Mouse (Mus musculus): ENCODE measurements around the gene Zfp638.

The Zfp638 gene

GRCm38 (mm10) chr6:83866954-83867597, at the start of gene Zfp638:
Zfp638 (plus strand) TSS chr6:83867109.
- peak; percentile 97 for DNase-seq

- DNase-seq: no peak
These were observed 47.9 kb upstream of the Zfp638 start for GRCm38 (mm10) chr6:83818996-83819395.

GRCm38 (mm10) chr6:83820727-83821515, 46.0 kb upstream of the Zfp638 start:
- no peak for DNase-seq

- DNase-seq: no peak
These were observed 45.1 kb upstream of the Zfp638 start for GRCm38 (mm10) chr6:83821856-83822255.

DNA sequence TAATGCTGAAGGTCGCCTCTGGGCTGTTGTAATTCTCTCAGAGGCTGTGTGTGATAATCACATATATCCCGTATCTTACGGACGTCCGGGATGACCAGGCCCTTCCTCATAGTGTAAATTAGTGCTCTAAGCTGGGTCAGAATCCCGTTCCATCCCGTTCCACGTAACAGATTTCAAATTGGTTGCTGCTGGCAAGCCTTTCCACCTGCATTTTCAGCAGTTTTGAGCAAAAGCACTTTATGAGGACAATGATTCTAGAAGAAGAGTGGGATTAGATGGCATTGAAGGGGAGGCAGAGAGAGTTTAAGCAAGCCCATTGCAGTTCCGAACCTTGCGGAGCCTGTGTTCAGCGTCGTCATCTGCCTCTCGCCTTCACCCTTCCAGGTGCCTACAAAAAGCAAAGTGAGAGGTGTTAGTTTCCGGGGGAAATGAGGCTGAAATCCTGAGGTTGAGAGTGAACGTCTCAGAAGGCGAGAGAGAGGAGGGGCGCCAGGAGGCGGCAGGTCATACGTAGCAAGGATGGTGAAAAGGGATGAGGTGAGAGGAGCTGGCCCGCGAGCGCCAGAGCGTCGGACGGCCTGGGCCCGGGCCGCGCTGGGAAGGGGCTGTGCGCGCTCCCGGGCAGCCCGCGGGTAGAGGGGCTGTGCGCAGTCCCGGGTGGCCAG, 35.8 kb upstream of the Zfp638 start:
- DNase-seq: no peak

DNA sequence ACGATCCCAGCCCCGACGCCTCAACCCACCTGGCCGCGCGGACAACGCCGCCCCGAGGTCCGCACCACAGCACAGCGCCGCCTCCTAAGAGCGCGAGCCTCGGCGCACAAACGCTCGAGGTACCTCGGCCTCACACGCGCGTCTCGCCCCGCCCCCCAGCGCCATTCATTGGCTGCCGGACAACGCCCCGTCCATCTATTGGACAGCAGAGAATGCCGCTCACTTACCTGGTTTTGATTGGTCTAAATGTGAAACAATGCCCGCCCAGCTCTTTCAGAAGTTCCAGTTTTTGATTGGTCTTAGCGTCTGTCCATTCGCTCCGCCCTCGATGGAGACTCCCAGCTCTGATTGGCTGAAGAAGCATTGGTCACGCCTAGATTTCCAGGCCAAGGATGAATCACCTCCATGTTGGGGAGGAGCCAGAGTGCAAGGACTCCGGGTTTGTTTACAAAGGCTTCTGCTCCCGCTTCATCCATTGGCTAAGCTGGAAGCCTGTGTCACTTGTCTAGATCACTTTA, 35.2 kb upstream of the Zfp638 start, which contains the start of gene Paip2b:
TSS of gene Paip2b (minus strand) at position 136 of the 518 bp plus-strand sequence.
- peak; percentile 100 for DNase-seq

DNA sequence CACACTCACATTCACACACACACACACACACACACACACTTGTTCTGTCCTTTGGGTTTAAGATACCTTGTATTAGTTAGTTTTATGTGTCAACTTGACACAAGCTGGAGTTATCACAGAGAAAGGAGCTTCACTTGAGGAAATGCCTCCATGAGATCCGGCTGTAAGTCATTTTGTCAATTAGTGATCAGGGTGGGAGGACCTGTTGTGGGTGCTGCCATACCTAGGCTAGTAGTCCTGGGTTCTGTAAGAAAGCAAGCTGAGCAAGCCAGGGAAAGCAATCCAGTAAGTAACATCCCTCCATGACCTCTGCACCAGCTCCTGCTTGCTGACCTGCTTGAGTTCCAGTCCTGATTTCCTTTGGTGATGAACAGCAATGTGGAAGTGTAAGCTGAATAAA, 34.5 kb upstream of the Zfp638 start:
- DNase-seq: peak in 1 of 2 experiments; percentile 19

DNA sequence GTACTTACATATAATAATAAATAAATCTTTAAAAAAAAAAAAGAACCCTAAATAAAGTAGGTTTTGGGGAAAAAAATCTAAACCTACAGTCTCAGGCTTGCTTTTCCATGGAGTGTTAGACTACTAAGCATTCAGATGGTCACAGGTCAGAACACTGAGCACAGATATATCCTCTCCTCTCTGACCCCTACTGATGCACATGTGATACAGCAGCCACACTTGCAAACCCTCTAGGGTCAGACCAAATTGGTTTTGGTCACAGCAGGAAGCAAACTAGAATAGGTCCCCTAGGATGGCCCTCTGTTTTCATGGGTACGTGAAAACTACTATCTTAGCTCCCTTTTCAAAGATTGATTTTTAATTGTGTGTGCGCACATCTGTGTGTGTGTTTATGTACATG, 30.1 kb upstream of the Zfp638 start:
- DNase-seq: no peak

DNA sequence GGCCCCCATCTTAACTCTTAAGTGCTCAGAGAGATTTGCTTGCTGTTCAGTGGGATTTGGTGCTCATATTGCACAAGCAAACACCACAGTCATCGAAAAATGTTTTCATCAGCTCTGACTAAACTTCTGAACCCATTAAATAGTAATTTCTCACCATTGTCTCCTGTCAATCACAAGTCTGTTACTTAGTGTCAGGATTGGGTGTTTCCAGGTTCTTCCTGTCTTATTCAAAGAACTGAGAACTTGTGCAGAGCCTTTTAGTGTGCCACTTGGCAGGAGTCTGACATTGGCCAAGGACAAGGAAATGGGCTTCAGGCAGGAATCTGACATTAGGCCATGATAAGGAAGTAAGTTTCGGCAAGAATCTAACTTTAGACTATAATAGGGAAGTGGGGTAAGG, 28.9 kb upstream of the Zfp638 start:
- no peak for DNase-seq

- no peak for DNase-seq
These were observed 26.8 kb upstream of the Zfp638 start for GRCm38 (mm10) chr6:83840086-83840485.

DNA sequence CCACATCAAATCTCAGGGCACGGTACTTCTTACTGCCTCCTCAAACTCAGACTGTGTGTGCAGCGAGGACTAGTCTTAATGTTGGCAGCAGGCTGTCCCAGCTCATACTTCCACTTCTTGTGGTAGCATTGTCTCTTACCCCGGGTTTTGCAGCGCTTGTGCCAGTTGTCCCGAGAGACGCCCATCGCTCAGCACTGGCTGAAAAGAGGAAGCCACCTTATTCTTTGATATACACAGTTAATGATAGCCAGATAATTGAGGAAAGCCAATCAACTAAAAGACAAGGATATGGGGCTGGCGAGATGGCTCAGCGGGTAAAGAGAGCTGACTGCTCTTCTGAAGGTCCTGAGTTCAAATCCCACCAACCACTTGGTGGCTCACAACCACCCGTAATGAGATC, 22.0 kb upstream of the Zfp638 start:
- no peak for DNase-seq

DNA sequence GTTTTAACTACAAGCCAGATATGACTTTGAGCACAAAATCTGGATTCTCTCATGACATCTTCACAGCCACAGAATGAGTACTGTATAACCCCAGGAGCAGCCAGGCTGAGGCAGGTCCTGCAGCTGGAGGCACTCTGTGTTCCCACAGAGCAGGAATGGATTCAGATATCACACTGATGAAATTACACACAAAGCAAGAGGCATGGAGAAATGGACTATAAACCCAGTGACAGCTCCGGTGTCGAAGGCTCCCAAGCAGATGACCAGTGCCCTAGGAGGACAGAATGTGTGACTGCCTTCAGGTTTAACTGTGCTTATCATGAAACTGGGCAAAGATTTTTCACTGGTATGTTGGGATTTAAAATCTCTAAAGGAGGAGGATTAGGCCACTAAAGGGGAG, 20.8 kb upstream of the Zfp638 start:
- DNase-seq: no peak

- no peak for DNase-seq
These were observed 17.5 kb upstream of the Zfp638 start for GRCm38 (mm10) chr6:83849446-83849845.

DNA sequence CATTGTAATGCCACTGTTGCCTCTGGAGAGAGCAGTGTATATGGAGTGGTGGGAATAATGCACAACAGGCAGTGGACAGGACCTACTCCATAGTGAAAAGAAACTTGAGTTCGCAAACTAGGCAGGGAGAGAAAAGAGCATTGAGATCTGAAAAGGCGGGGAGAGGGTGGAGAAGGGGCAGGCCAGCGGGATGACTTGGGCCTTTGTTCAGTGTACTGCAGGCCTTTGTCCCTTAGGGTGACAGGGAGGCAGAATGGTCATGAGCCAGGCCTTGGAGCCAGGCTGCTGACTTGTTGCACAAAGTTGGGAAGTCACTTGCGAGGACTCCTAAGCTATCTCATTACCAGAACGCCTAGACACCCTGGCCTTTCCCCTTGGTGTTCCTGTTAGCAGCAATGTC, 9.4 kb upstream of the Zfp638 start:
- DNase-seq: no peak

DNA sequence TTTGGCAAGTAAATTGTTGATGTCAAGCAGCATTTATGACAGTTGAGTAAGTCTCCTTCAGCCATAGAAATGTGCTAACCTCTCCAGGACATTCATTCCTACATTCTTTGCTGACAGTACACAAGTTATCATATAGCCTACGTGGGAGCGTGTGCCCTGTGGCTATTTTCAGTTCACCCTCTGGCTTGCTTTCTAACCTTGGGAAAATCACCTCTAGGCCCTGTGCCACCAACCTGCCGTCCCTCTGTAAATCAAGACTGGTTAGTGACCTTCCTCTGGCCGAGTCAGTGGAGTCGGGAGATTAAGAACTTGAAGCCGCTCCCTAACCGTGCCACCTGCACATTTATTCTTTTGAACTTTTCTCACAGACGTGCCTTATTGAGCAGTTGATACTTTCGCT, 6.9 kb upstream of the Zfp638 start:
- DNase-seq: no peak

GRCm38 (mm10) chr6:83863538-83863937, 3.4 kb upstream of the Zfp638 start:
- no peak for DNase-seq

GRCm38 (mm10) chr6:83866423-83866822, 486 bp upstream of the Zfp638 start:
- DNase-seq: peak in 1 of 2 experiments; percentile 8

DNA sequence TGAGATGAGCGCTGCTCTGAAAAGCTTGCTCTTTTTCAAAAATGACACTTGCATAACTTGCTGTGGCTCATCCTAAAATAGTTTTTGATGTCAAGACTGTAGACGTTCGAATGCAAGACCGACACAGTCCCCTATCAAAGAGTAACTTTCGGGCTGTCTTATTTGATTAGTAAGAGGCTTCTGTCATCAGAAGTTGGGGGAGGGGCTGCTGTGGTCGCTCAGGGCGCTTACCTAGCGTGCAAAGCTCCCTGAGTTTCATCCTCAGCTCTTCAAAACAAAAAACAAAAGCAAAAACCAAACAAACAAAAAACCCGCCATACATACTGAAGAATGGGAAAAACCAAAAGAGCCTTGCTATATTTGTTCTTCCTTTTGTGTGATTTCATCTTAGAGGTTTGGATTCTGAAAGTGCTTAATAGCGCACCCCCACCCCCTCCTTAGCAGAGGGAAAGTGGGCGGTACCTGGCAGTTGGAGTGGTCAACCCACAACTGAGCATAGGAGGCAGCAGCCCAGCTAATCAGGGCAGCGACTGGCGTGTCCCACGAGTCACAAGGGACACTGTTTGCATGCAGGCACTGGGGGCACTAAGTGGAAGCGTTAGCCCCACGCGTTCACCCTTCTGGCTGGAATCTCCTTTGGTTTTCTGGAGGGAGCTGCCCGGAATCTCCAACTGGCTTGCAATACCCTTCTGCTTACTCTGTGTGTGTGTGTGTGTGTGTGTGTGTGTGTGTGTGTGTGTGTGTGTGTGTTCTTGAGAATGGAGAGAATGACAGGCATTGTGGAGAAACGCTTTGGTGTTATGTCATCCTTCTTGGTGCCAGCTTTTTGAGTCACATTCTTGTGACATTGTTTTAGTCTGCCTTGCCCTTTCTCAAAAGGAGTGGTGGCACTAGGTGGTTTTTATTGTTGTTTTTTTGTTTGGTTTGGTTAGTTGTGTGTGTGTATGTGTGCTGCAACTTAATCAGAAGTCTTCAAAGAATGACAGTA, 983 bp downstream of the Zfp638 start:
- DNase-seq: peak; percentile 70 to 73

- peak; percentile 71 to 81 for DNase-seq
These were observed 12.9 kb downstream of the Zfp638 start for GRCm38 (mm10) chr6:83879815-83880214.

DNA sequence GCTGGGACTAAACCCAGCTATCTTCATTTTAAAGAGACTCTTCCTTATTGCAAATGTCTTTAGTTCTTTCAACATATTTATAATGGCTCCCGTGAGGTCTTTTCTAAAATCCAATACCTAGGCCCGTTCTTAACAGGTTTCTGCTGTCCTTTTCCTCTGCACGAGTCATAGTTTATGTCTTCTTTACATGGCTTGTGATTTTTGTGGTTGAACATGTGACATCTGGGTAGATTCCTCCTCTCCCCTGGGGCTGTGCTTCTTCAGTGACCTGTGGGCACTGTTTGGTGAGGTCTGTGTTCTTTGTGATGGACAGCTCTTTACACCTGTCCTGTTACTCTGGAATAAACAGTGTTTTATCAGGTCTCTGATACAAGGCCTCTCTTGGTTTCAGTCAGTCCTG, 19.9 kb downstream of the Zfp638 start:
- DNase-seq: no peak

- DNase-seq: no peak
These were observed 21.9 kb downstream of the Zfp638 start for GRCm38 (mm10) chr6:83888802-83889201.
